Mouse (Mus musculus): Measurements from ENCODE around the gene Mxd3.

DNA sequence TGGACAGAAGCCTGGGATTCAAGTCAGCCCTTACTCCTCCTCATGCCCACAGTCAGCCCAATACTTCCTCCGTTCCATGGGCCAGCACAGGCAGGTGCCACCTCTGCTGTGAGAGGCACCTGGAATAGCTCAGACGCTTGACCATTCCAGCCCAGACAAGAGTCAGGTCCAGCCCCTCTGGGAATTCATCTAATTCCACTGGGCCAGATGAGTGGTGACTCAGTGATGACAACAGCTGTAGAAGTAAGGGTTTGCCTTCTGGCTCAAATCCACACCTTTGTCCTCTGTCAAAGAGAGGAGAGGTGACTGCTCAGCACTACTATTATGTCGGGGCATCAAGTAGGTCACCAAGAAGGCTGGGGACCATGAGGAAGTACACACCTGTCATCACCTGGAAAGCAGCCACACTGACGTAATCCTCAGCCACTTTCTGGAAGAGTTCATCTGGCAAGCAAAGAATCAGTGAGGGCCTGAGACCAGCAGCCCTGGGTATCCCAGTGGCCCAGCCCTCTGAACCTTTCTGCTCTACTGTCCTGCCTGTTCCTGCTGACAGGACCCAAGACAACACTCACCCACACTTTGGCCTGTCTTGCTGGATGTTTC is 9.6 kb downstream of the Mxd3 start, which contains the start of gene Prelid1:
- TF ChIP-seq POLR2A (IDR thresholded peaks at IDR 0.05; ENCODE audit: low read depth, low read length) = no peak
- no peak for TF ChIP-seq CTCF (IDR thresholded peaks at IDR 0.05; ENCODE audit: borderline replicate concordance, insufficient read depth, low read length)

All from embryonic fibroblast, embryonic 13.5 days (primary cell).